Mouse (Mus musculus): ENCODE results near the gene Stk40.
A peak's percentile ranks its signal among the peaks of the same experiment; 100 is the strongest.

- TF ChIP-seq CTCF (IDR thresholded peaks at IDR 0.05; ENCODE audit: control insufficient read depth, insufficient read depth, low read length) (no peak), POLR2A (IDR thresholded peaks at IDR 0.05; ENCODE audit: borderline replicate concordance, control insufficient read depth, low read depth, low read length) (0 out of 2 replicates have a peak, but pooled peaks have one; percentile 56)
These were observed 638 bp upstream of the Stk40 start for GRCm38 (mm10) chr4:126103057-126103581.
